Mouse (Mus musculus) G1E (cell line): ENCODE measurements around the gene Fanci. TPM values are rescaled to one million over a fixed set of nuclear protein-coding genes. Genes with fewer than 3 reads are reported as not detected.

Source experiments
- ATAC-seq: 2 replicates; pipeline ENCODE4 v1.8.0; 2016; ENCODE audit warnings: mild to moderate bottlenecking; ENCODE audit not compliant: insufficient number of reproducible peaks, poor library complexity, low FRiP score, severe bottlenecking; ENCODE audit errors: extremely low read depth
- DNase-seq: peaks from one replicate; pipeline ENCODE4 v3.0.0; 2012; ENCODE audit warnings: low spot score
- H3K27me3 ChIP-seq: 2 replicates; pipeline ENCODE4 v1.6.1; 2012; ENCODE audit warnings: mild to moderate bottlenecking, low read length, inconsistent platforms; ENCODE audit not compliant: insufficient read depth
- H3K36me3 ChIP-seq: replicated peaks from 2 replicates; pipeline ENCODE3; 2012; ENCODE audit warnings: mild to moderate bottlenecking, inconsistent platforms
- H3K4me1 ChIP-seq: 2 replicates; pipeline ENCODE4 v1.6.1; 2012; ENCODE audit warnings: low read depth, low read length, inconsistent platforms, mixed read lengths; ENCODE audit not compliant: insufficient read depth
- H3K4me3 ChIP-seq: 2 replicates; pipeline ENCODE4 v1.5.1; 2012; ENCODE audit warnings: low read depth, mild to moderate bottlenecking, inconsistent platforms, low read length, moderate library complexity, mixed read lengths
- H3K9me3 ChIP-seq: replicated peaks from 2 replicates; pipeline ENCODE4 v1.6.1; 2012; ENCODE audit warnings: inconsistent platforms
- CTCF ChIP-seq: IDR thresholded peaks from 2 replicates; pipeline ENCODE4 v1.5.1; 2012; ENCODE audit warnings: low read depth, low read length, inconsistent platforms, mixed read lengths
- GATA1 ChIP-seq: IDR thresholded peaks from 2 replicates; pipeline ENCODE4 v1.6.1; 2012; ENCODE audit warnings: borderline replicate concordance, low read length, inconsistent platforms, mixed read lengths
- GATA2 ChIP-seq: IDR thresholded peaks from 2 replicates; pipeline ENCODE4 v1.6.1; 2012; ENCODE audit warnings: low read depth, low read length, inconsistent platforms, borderline replicate concordance
- POLR2AphosphoS5 ChIP-seq: IDR thresholded peaks from 2 replicates; pipeline ENCODE4 v1.6.1; 2012; ENCODE audit warnings: low read depth, low read length, inconsistent platforms; ENCODE audit not compliant: insufficient replicate concordance
- TAL1 ChIP-seq: conservative IDR thresholded peaks from 2 replicates; pipeline ENCODE4 v1.6.1; 2012; ENCODE audit warnings: low read depth, low read length, inconsistent platforms, mixed read lengths
- polyA plus RNA-seq: library from polyadenylated mRNA; stranded (reverse); fragments of >175 nt; gene quantifications from 2 replicates; pipeline ENCODE4 v1.2.3, GENCODE M21; 2012
- total RNA-seq, 2 experiments: library from RNA; stranded (forward) in 1 of 2; stranded (reverse) in 1 of 2; fragments of 200-1000 nt in 1 of 2; fragments of >200 nt in 1 of 2; fragmentation: Nextera tagmentation in 1 of 2; gene quantifications; 2 replicates each; pipeline ENCODE4 v1.2.3; 2014 to 2017

Gene Fanci
- total and polyA plus RNA-seq, 3 experiments: 0.63 to 27.8 (median 24.2) TPM

- no peak for DNase-seq
- H3K27me3 ChIP-seq: no peaks in the 10 kb centered on the region
- H3K4me3 ChIP-seq: no peak overlapping the region
- ATAC-seq: no peak
- no peaks in the 10 kb centered on the region for H3K9me3 ChIP-seq
- TF ChIP-seq POLR2AphosphoS5 (no peak), GATA2 (no peak), TAL1 (no peak), GATA1 (no peak), CTCF (no peak)
- H3K36me3 ChIP-seq: peaks cover 87% of the 10 kb centered on the region
- H3K4me1 ChIP-seq: peaks cover 6% of the 10 kb centered on the region; the same call in 1 of the 2 replicates
Observed at GRCm38 (mm10) chr7:79440035-79440434, 48.3 kb downstream of the Fanci start.

GRCm38 (mm10) chr7:79447048-79447447 lies 55.3 kb downstream of the Fanci start:
- Histone ChIP-seq H3K36me3 (peaks cover 99% of the 10 kb centered on the region), H3K27me3 (no peaks in the 10 kb centered on the region), H3K4me3 (no peak overlapping the region), H3K4me1 (no peaks in the 10 kb centered on the region; the same call in 1 of the 2 replicates), H3K9me3 (no peaks in the 10 kb centered on the region)
- TF ChIP-seq TAL1: no peak
- TF ChIP-seq GATA2: no peak
- no peak for TF ChIP-seq CTCF
- TF ChIP-seq GATA1: no peak
- no peak for TF ChIP-seq POLR2AphosphoS5
- no peak for ATAC-seq
- no peak for DNase-seq

- no peaks in the 10 kb centered on the region; the same call in 1 of the 2 replicates for H3K4me1 ChIP-seq
- H3K9me3 ChIP-seq: no peaks in the 10 kb centered on the region
- no peak for ATAC-seq
- H3K36me3 ChIP-seq: peaks cover 100% of the 10 kb centered on the region
- no peak overlapping the region for H3K4me3 ChIP-seq
- no peak for DNase-seq
- no peaks in the 10 kb centered on the region for H3K27me3 ChIP-seq
- TF ChIP-seq GATA1: no peak
- TF ChIP-seq POLR2AphosphoS5: no peak
- TF ChIP-seq TAL1: no peak
- TF ChIP-seq CTCF: no peak
Observed at GRCm38 (mm10) chr7:79447486-79447885, 55.8 kb downstream of the Fanci start.

GRCm38 (mm10) chr7:79461721-79462120 lies 70.0 kb downstream of the Fanci start:
- H3K4me3 ChIP-seq: no peak overlapping the region
- DNase-seq (no peak), ATAC-seq (no peak)
- TF ChIP-seq CTCF: no peak
- TF ChIP-seq TAL1: no peak
- TF ChIP-seq GATA1: no peak
- TF ChIP-seq GATA2: no peak
- TF ChIP-seq POLR2AphosphoS5: no peak
- H3K9me3 ChIP-seq: no peaks in the 10 kb centered on the region
- peaks cover 46% of the 10 kb centered on the region for H3K4me1 ChIP-seq
- H3K36me3 ChIP-seq: peaks cover 81% of the 10 kb centered on the region
- H3K27me3 ChIP-seq: no peaks in the 10 kb centered on the region

GRCm38 (mm10) chr7:79463376-79464077 lies 71.8 kb downstream of the Fanci start:
- ATAC-seq: no peak

GRCm38 (mm10) chr7:79464776-79465420 lies 73.2 kb downstream of the Fanci start:
- no peaks in the 10 kb centered on the region for H3K27me3 ChIP-seq
- ATAC-seq: no peak
- H3K36me3 ChIP-seq: peaks cover 49% of the 10 kb centered on the region
- no peaks in the 10 kb centered on the region for H3K9me3 ChIP-seq
- peaks cover 74% of the 10 kb centered on the region for H3K4me1 ChIP-seq
- H3K4me3 ChIP-seq: peak overlapping the region; percentile 85
- DNase-seq: peak; percentile 64
- TF ChIP-seq CTCF: no peak
- no peak for TF ChIP-seq GATA2
- no peak for TF ChIP-seq GATA1
- no peak for TF ChIP-seq POLR2AphosphoS5
- TF ChIP-seq TAL1: no peak

More at GRCm38 (mm10) chr7:79463376-79464077, 71.8 kb downstream of the Fanci start:
- no peak for TF ChIP-seq GATA2
- no peak for TF ChIP-seq POLR2AphosphoS5
- no peak for TF ChIP-seq CTCF
- TF ChIP-seq TAL1: no peak
- TF ChIP-seq GATA1: no peak
- Histone ChIP-seq H3K36me3 (peaks cover 63% of the 10 kb centered on the region), H3K27me3 (no peaks in the 10 kb centered on the region), H3K9me3 (no peaks in the 10 kb centered on the region), H3K4me3 (peak overlapping the region; percentile 52; the same call in 1 of the 2 replicates), H3K4me1 (peaks cover 61% of the 10 kb centered on the region)
- DNase-seq: no peak
